22 mouse cellular contexts compared by ENCODE assay signal in genomic region chr7:127263526-127263925, GRCm38 (mm10). TPM values are rescaled to one million over a fixed set of nuclear protein-coding genes. Genes with fewer than 3 reads are reported as not detected.
DNase-seq lines count a peak whose midpoint lies in the region; ATAC-seq and TF ChIP-seq lines count a peak whose summit lies in the region.
"Had no signal": no experiment of that assay in that cellular context is flagged by ENCODE, and none has a peak within 500 bp of the region (broad histone marks: within the 10 kb centered on the region; RNA-seq: fewer than 3 reads in every experiment).

No protein-coding gene starts in this region.

- 0 out of 2 replicates have a peak, but pooled peaks have one; percentile 8 for TF ChIP-seq CTCF in intestine, postnatal 0 days (IDR thresholded peaks at IDR 0.05; ENCODE audit: low read depth)
- TF ChIP-seq CTCF in MEL (IDR thresholded peaks at IDR 0.05 in 2 of 3, conservative IDR thresholded peaks at IDR 0.05 in 1 of 3; ENCODE audit: control insufficient read depth in 1 of 3, insufficient read depth in 1 of 3, low read depth in 2 of 3, low read length in 3 of 3, poor library complexity in 1 of 3, severe bottlenecking in 1 of 3): no peak

- TF ChIP-seq RAD21 in MEL (IDR thresholded peaks at IDR 0.05; ENCODE audit: low read depth, low read length): no peak

- no peak overlapping the region for H3K4me3 ChIP-seq in intestine, postnatal 0 days (ENCODE audit: low read depth, low read length)
- no peak overlapping the region for H3K4me3 ChIP-seq in intestine, embryonic 15.5 days (replicated peaks)
- H3K4me3 ChIP-seq in ES-E14 (ENCODE audit: insufficient read depth in 1 of 2, low read depth in 1 of 2, low read length in 2 of 2, poor library complexity in 1 of 2, severe bottlenecking in 1 of 2) (no peak overlapping the region), MEL (ENCODE audit: control insufficient read depth in 1 of 2, insufficient read depth in 1 of 2, low read depth in 2 of 2, low read length in 2 of 2) (no peak overlapping the region)
- H3K4me3 ChIP-seq: embryonic facial prominence, embryonic 13.5 days; embryonic facial prominence, embryonic 15.5 days; erythroblast, embryonic 14.5 days; forebrain, embryonic 10.5 days; forebrain, embryonic 12.5 days had no signal

- no peak overlapping the region for H3K4me2 ChIP-seq in intestine, postnatal 0 days (replicated peaks; ENCODE audit: low read depth)
- H3K4me2 ChIP-seq in intestine, embryonic 15.5 days (replicated peaks): no peak overlapping the region
- H3K4me2 ChIP-seq: embryonic facial prominence, embryonic 13.5 days; embryonic facial prominence, embryonic 15.5 days; forebrain, embryonic 12.5 days had no signal

- H3K4me1 ChIP-seq in intestine, postnatal 0 days (replicated peaks; ENCODE audit: control insufficient read depth, insufficient read depth, low read length): no peaks in the 10 kb centered on the region
- H3K4me1 ChIP-seq in intestine, embryonic 15.5 days (replicated peaks): peaks cover 13% of the 10 kb centered on the region
- H3K4me1 ChIP-seq in ES-E14 (ENCODE audit: control insufficient read depth in 2 of 2, insufficient read depth in 2 of 2, low read length in 2 of 2, poor library complexity in 1 of 2) (peaks cover 0 to 3% of the 10 kb centered on the region in 2 experiments; a peak in 1 of 4 replicates), MEL (ENCODE audit: control insufficient read depth in 1 of 2, insufficient read depth in 2 of 2, low read length in 2 of 2) (peaks cover 14 to 26% of the 10 kb centered on the region in 2 experiments)

- H3K27ac ChIP-seq in intestine, postnatal 0 days (ENCODE audit: low read depth, low read length): no peak overlapping the region
- no peak overlapping the region for H3K27ac ChIP-seq in intestine, embryonic 15.5 days
- no peak overlapping the region for H3K27ac ChIP-seq in ES-E14 (ENCODE audit: insufficient read depth, low read depth, low read length, poor library complexity, severe bottlenecking)
- no peak overlapping the region for H3K27ac ChIP-seq in MEL (ENCODE audit: control insufficient read depth, low read depth, low read length)
- H3K27ac ChIP-seq: embryonic facial prominence, embryonic 13.5 days; embryonic facial prominence, embryonic 15.5 days; forebrain, embryonic 10.5 days; forebrain, embryonic 12.5 days had no signal

- H3K27me3 ChIP-seq in intestine, postnatal 0 days (replicated peaks; ENCODE audit: control insufficient read depth, insufficient read depth, low read length): no peaks in the 10 kb centered on the region
- H3K27me3 ChIP-seq in intestine, embryonic 15.5 days (replicated peaks): no peaks in the 10 kb centered on the region
- H3K27me3 ChIP-seq in MEL (ENCODE audit: control insufficient read depth in 1 of 2, insufficient read depth in 2 of 2, low read length in 2 of 2): no peaks in the 10 kb centered on the region
- H3K27me3 ChIP-seq: embryonic facial prominence, embryonic 13.5 days; embryonic facial prominence, embryonic 15.5 days; forebrain, embryonic 12.5 days had no signal

- TF ChIP-seq EP300 in MEL (IDR thresholded peaks at IDR 0.05; ENCODE audit: low read depth in 1 of 2, low read length in 2 of 2): no peak

- H3K9me3 ChIP-seq in intestine, postnatal 0 days (ENCODE audit: control insufficient read depth): no peaks in the 10 kb centered on the region
- no peaks in the 10 kb centered on the region for H3K9me3 ChIP-seq in intestine, embryonic 15.5 days
- H3K9me3 ChIP-seq in ES-E14 (ENCODE audit: control insufficient read depth, insufficient read depth, low read depth, low read length): no peaks in the 10 kb centered on the region
- H3K9me3 ChIP-seq in MEL (replicated peaks; ENCODE audit: insufficient read depth, low read length): no peaks in the 10 kb centered on the region
- H3K9me3 ChIP-seq: embryonic facial prominence, embryonic 15.5 days; forebrain, embryonic 12.5 days had no signal

- WGBS in intestine, postnatal 0 days: 91% methylated on average over 3 of the region's 3 CpGs
- WGBS in intestine, embryonic 15.5 days: 99% methylated on average over 3 of the region's 3 CpGs

- TF ChIP-seq POLR2A in MEL (IDR thresholded peaks at IDR 0.05; ENCODE audit: control insufficient read depth in 1 of 2, insufficient read depth in 1 of 2, low read depth in 1 of 2, low read length in 2 of 2, poor library complexity in 1 of 2): no peak

- no peaks in the 10 kb centered on the region for H3K36me3 ChIP-seq in intestine, postnatal 0 days (ENCODE audit: control insufficient read depth, insufficient read depth)
- no peaks in the 10 kb centered on the region for H3K36me3 ChIP-seq in intestine, embryonic 15.5 days
- peaks cover 5% of the 10 kb centered on the region for H3K36me3 ChIP-seq in ES-E14 (ENCODE audit: control insufficient read depth, insufficient read depth, low read length, poor library complexity, severe bottlenecking)
- peaks cover 0 to 26% of the 10 kb centered on the region in 2 experiments; a peak in 2 of 4 replicates for H3K36me3 ChIP-seq in MEL (ENCODE audit: control insufficient read depth in 1 of 2, insufficient read depth in 2 of 2, low read length in 2 of 2)
- H3K36me3 ChIP-seq: forebrain, embryonic 12.5 days had no signal

- in situ Hi-C loops in ES-E14 (cut with MboI; ENCODE audit: low sequenced_read_pairs in 2 of 2, unreplicated experiment in 2 of 2): no loop called here

- ATAC-seq in intestine, postnatal 0 days: no peak
- no peak for ATAC-seq in intestine, embryonic 15.5 days
- ATAC-seq: forebrain, embryonic 14.5 days; forebrain, embryonic 16.5 days had no signal

- no peak overlapping the region for H3K9ac ChIP-seq in intestine, postnatal 0 days (ENCODE audit: low read depth, low read length)
- no peak overlapping the region for H3K9ac ChIP-seq in intestine, embryonic 15.5 days
- no peak overlapping the region for H3K9ac ChIP-seq in ES-E14 (ENCODE audit: insufficient read depth, low read depth, low read length, poor library complexity, severe bottlenecking)
- no peak overlapping the region for H3K9ac ChIP-seq in MEL (ENCODE audit: control insufficient read depth, low read depth, low read length, poor library complexity, severe bottlenecking)
- H3K9ac ChIP-seq: embryonic facial prominence, embryonic 13.5 days; embryonic facial prominence, embryonic 15.5 days; forebrain, embryonic 12.5 days had no signal

- peaks cover 11% of the 10 kb centered on the region for H3K79me2 ChIP-seq in MEL (ENCODE audit: control insufficient read depth, insufficient read depth, low read length, poor library complexity)

- DNase-seq in ES-E14 (ENCODE audit: low read depth, low spot score) (no peak), MEL (ENCODE audit: low read depth, low spot score) (no peak)
- no peak for DNase-seq in testis, postnatal 10 days (ENCODE audit: low spot score)
- DNase-seq in kidney, adult 8-10 months: no peak
- DNase-seq: adrenal gland, adult 2 months; adrenal gland, postnatal 10 days; adrenal gland, postnatal 25 days; cerebellum, adult 11 months; cerebellum, adult 18-20 months; cerebellum, adult 8-10 months; cerebellum, postnatal 14 days; cerebellum, postnatal 36 days; embryo, embryonic 11 days had no signal

TF ChIP-seq in ES-E14, 5 proteins besides CTCF, POLR2A, EP300 and RAD21 (continues in another document):
- TF ChIP-seq ZC3H11A (IDR thresholded peaks at IDR 0.05; ENCODE audit: borderline replicate concordance, low read depth, low read length): no peak
- TF ChIP-seq ZNF384 (IDR thresholded peaks at IDR 0.05; ENCODE audit: low read depth, low read length): peak; percentile 85

TF ChIP-seq in MEL, 35 proteins besides CTCF, POLR2A, EP300 and RAD21:
- no peak for TF ChIP-seq SIN3A (IDR thresholded peaks at IDR 0.05; ENCODE audit: low read length)
- TF ChIP-seq ZNF384 (IDR thresholded peaks at IDR 0.05; ENCODE audit: low read depth, low read length): peak; percentile 63

RNA-seq across cellular contexts. Expression of gene Dctpp1, which starts 3.0 kb away (rescaled TPM):
- 75.2 and 80.9 TPM in 2 replicates for polyA plus RNA-seq in intestine, postnatal 0 days (2015; fragmentation: Nextera tagmentation; extraction: Ambion mirVana)
- polyA plus RNA-seq in intestine, embryonic 15.5 days (2015; fragmentation: Nextera tagmentation; extraction: Ambion mirVana): 216 and 219 TPM in 2 replicates
- total RNA-seq in ES-E14 (2012; rRNA removed) (391 and 461 TPM in 2 replicates), MEL (2012; rRNA removed) (238 and 253 TPM in 2 replicates)
- polyA plus RNA-seq in MEL (2012; ENCODE audit: insufficient read depth in 1 of 2, insufficient read length in 2 of 2, low read depth in 1 of 2, low replicate concordance in 2 of 2, missing spikeins in 1 of 2): 100 to 1,000 TPM in 1 of 2 experiments, not detected in 1; 290 TPM

RNA-seq across cellular contexts. Expression of gene Sephs2, which starts 10.3 kb away (rescaled TPM):
- 335 and 364 TPM in 2 replicates for polyA plus RNA-seq in intestine, postnatal 0 days (2015; fragmentation: Nextera tagmentation; extraction: Ambion mirVana)
- 205 and 233 TPM in 2 replicates for polyA plus RNA-seq in intestine, embryonic 15.5 days (2015; fragmentation: Nextera tagmentation; extraction: Ambion mirVana)
- total RNA-seq in ES-E14 (2012; rRNA removed): 104 and 113 TPM in 2 replicates
- 177 and 182 TPM in 2 replicates for total RNA-seq in MEL (2012; rRNA removed)
- polyA plus RNA-seq in MEL (2012; ENCODE audit: insufficient read depth in 1 of 2, insufficient read length in 2 of 2, low read depth in 1 of 2, low replicate concordance in 2 of 2, missing spikeins in 1 of 2): 100 to 1,000 TPM in 1 of 2 experiments, not detected in 1; 109 TPM

RNA-seq across cellular contexts. Expression of gene Zfp771, which starts 19.5 kb away (rescaled TPM):
- polyA plus RNA-seq in intestine, postnatal 0 days (2015; fragmentation: Nextera tagmentation; extraction: Ambion mirVana): 17.6 and 19.8 TPM in 2 replicates
- polyA plus RNA-seq in intestine, embryonic 15.5 days (2015; fragmentation: Nextera tagmentation; extraction: Ambion mirVana): 41.0 and 44.5 TPM in 2 replicates
- total RNA-seq in ES-E14 (2012; rRNA removed) (18.7 and 21.6 TPM in 2 replicates), MEL (2012; rRNA removed) (33.4 and 37.6 TPM in 2 replicates)
- 10 to 100 TPM in 1 of 2 experiments, not detected in 1; 58.3 TPM for polyA plus RNA-seq in MEL (2012; ENCODE audit: insufficient read depth in 1 of 2, insufficient read length in 2 of 2, low read depth in 1 of 2, low replicate concordance in 2 of 2, missing spikeins in 1 of 2)

RNA-seq across cellular contexts. Expression of gene Sept1, which starts 30.6 kb away (rescaled TPM):
- polyA plus RNA-seq in intestine, postnatal 0 days (2015; fragmentation: Nextera tagmentation; extraction: Ambion mirVana): 6.3 and 6.6 TPM in 2 replicates
- polyA plus RNA-seq in intestine, embryonic 15.5 days (2015; fragmentation: Nextera tagmentation; extraction: Ambion mirVana): 13.8 and 16.0 TPM in 2 replicates
- total RNA-seq in ES-E14 (2012; rRNA removed): 85.8 and 128 TPM in 2 replicates
- total RNA-seq in MEL (2012; rRNA removed): 30.6 and 41.3 TPM in 2 replicates
- 100 to 1,000 TPM in 1 of 2 experiments, not detected in 1; 116 TPM for polyA plus RNA-seq in MEL (2012; ENCODE audit: insufficient read depth in 1 of 2, insufficient read length in 2 of 2, low read depth in 1 of 2, low replicate concordance in 2 of 2, missing spikeins in 1 of 2)

RNA-seq across cellular contexts. Expression of gene Zfp553, which starts 30.7 kb away (rescaled TPM):
- 7.4 and 7.6 TPM in 2 replicates for polyA plus RNA-seq in intestine, postnatal 0 days (2015; fragmentation: Nextera tagmentation; extraction: Ambion mirVana)
- polyA plus RNA-seq in intestine, embryonic 15.5 days (2015; fragmentation: Nextera tagmentation; extraction: Ambion mirVana): 24.7 and 27.5 TPM in 2 replicates
- total RNA-seq in ES-E14 (2012; rRNA removed): 55.2 and 64.7 TPM in 2 replicates
- 13.9 and 14.6 TPM in 2 replicates for total RNA-seq in MEL (2012; rRNA removed)
- polyA plus RNA-seq in MEL (2012; ENCODE audit: insufficient read depth in 1 of 2, insufficient read length in 2 of 2, low read depth in 1 of 2, low replicate concordance in 2 of 2, missing spikeins in 1 of 2): 10 to 100 TPM in 1 of 2 experiments, not detected in 1; 19.0 TPM
